Mouse (Mus musculus) heart, embryonic 16.5 days (tissue): ENCODE data around the gene Igf1r. TPM values are rescaled to one million over a fixed set of nuclear protein-coding genes. Genes with fewer than 3 reads are reported as not detected.

Experiments used
- ATAC-seq: fragments of 200-750 bp; cut with Nextera tagmentation; replicated peaks from 2 replicates; pipeline ENCODE4 v1.8.0; 2017; ENCODE audit warnings: moderate number of reproducible peaks; ENCODE audit not compliant: insufficient read depth, low FRiP score; ENCODE audit errors: extremely low read depth
- H3K27ac ChIP-seq: fragments of 300-500 bp; sonication (generic); 2 replicates; pipeline ENCODE4 v1.5.1; 2014; ENCODE audit warnings: mild to moderate bottlenecking, low read length, control low read depth, moderate library complexity
- H3K27me3 ChIP-seq: fragments of 300-500 bp; sonication (generic); 2 replicates; pipeline ENCODE4 v1.6.1; 2014; ENCODE audit warnings: low read length, mixed read lengths; ENCODE audit not compliant: control insufficient read depth, insufficient read depth
- H3K36me3 ChIP-seq: fragments of 300-500 bp; sonication (generic); 2 replicates; pipeline ENCODE4 v1.6.1; 2014; ENCODE audit not compliant: control insufficient read depth, insufficient read depth
- H3K4me1 ChIP-seq: fragments of 300-500 bp; sonication (generic); 2 replicates; pipeline ENCODE4 v1.6.1; 2014; ENCODE audit warnings: low read length, mixed read lengths; ENCODE audit not compliant: control insufficient read depth, insufficient read depth
- H3K4me2 ChIP-seq: fragments of 300-500 bp; sonication (generic); 2 replicates; pipeline ENCODE4 v1.6.1; 2014; ENCODE audit warnings: low read depth, mild to moderate bottlenecking, control low read depth, low read length
- H3K4me3 ChIP-seq: fragments of 300-500 bp; sonication (generic); 2 replicates; pipeline ENCODE4 v1.5.1; 2014; ENCODE audit warnings: mild to moderate bottlenecking, control low read depth, low read length
- H3K9ac ChIP-seq: fragments of 300-500 bp; sonication (generic); 2 replicates; pipeline ENCODE4 v1.6.1; 2014; ENCODE audit warnings: low read length, control low read depth
- H3K9me3 ChIP-seq: fragments of 300-500 bp; sonication (generic); replicated peaks from 2 replicates; pipeline ENCODE4 v1.6.1; 2016; ENCODE audit warnings: low read length; ENCODE audit not compliant: control insufficient read depth
- WGBS: fragments of 180-500 bp; shearing (Covaris S2); extraction: QIAGEN DNeasy Blood & Tissue Kit; methylation state at CpG from one replicate; pipeline ENCODE4 v1.1.7; 2014; 5-methylcytosine and 5-hydroxymethylcytosine counted together
- polyA plus RNA-seq: library from polyadenylated mRNA; unstranded; fragments of >200 nt; fragmentation: Nextera tagmentation; extraction: Ambion mirVana; gene quantifications from 2 replicates; pipeline ENCODE4 v1.2.1, GENCODE M21; 2015

The Igf1r gene
- polyA plus RNA-seq, 1 experiment from 2014 or later = 16.4 TPM

GRCm38 (mm10) chr7:68069324-68069723 is 116.7 kb downstream of the Igf1r start:
- ATAC-seq = no peak
- no peaks in the 10 kb centered on the region for H3K27me3 ChIP-seq
- no peaks in the 10 kb centered on the region for H3K36me3 ChIP-seq
- H3K4me3 ChIP-seq = no peak overlapping the region
- no peaks in the 10 kb centered on the region for H3K9me3 ChIP-seq
- peaks cover 74% of the 10 kb centered on the region for H3K4me1 ChIP-seq
- no peak overlapping the region for H3K9ac ChIP-seq
- peak overlapping the region; percentile 70 for H3K27ac ChIP-seq
- 44% methylated on average over 7 of the region's 7 CpGs for WGBS
- H3K4me2 ChIP-seq = no peak overlapping the region; the same call in 1 of the 2 replicates

GRCm38 (mm10) chr7:68070030-68070429 is 117.4 kb downstream of the Igf1r start:
- H3K4me3 ChIP-seq = no peak overlapping the region
- peaks cover 74% of the 10 kb centered on the region for H3K4me1 ChIP-seq
- no peak overlapping the region for H3K9ac ChIP-seq
- no peaks in the 10 kb centered on the region for H3K36me3 ChIP-seq
- no peaks in the 10 kb centered on the region for H3K9me3 ChIP-seq
- no peaks in the 10 kb centered on the region for H3K27me3 ChIP-seq
- WGBS = 21% methylated on average over 3 of the region's 3 CpGs
- no peak for ATAC-seq
- no peak overlapping the region; the same call in 1 of the 2 replicates for H3K4me2 ChIP-seq
- H3K27ac ChIP-seq = peak overlapping the region; percentile 70

GRCm38 (mm10) chr7:68070626-68071025 is 118.0 kb downstream of the Igf1r start:
- ATAC-seq = peak; percentile 76
- Histone ChIP-seq H3K9ac (no peak overlapping the region), H3K27me3 (no peaks in the 10 kb centered on the region), H3K36me3 (no peaks in the 10 kb centered on the region), H3K27ac (peak overlapping the region; percentile 65), H3K4me3 (no peak overlapping the region), H3K4me1 (peaks cover 77% of the 10 kb centered on the region), H3K4me2 (peak overlapping the region; percentile 38), H3K9me3 (no peaks in the 10 kb centered on the region)
- 2% methylated on average over 7 of the region's 7 CpGs for WGBS

DNA sequence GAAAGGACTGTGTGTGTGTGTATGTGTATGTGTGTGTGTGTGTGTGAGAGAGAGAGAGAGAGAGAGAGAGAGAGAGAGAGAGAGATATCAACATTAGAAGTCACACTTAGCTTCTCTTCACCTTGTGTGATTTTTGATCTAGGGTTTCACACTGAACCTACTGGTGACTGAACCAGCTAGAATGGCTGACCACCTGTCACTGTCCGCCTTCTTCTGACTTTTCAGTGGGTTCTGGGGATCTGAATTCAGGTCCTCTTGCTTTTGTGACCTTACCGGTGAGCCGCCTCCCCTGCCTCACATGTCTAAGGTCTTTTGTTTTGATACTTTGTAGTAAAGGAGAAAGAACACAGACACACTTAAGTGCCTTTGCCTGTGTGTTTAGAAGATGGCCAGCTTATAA is 118.4 kb downstream of the Igf1r start:
- H3K4me1 ChIP-seq = peaks cover 77% of the 10 kb centered on the region
- no peaks in the 10 kb centered on the region for H3K27me3 ChIP-seq
- 80% methylated on average over 3 of the region's 3 CpGs for WGBS
- peak overlapping the region; percentile 65 for H3K27ac ChIP-seq
- H3K4me2 ChIP-seq = peak overlapping the region; percentile 16; the same call in 1 of the 2 replicates
- no peak overlapping the region for H3K4me3 ChIP-seq
- no peak overlapping the region for H3K9ac ChIP-seq
- no peaks in the 10 kb centered on the region for H3K36me3 ChIP-seq
- H3K9me3 ChIP-seq = no peaks in the 10 kb centered on the region
- no peak for ATAC-seq

- Histone ChIP-seq H3K27me3 (no peaks in the 10 kb centered on the region), H3K4me3 (no peak overlapping the region), H3K4me2 (no peak overlapping the region), H3K9ac (no peak overlapping the region), H3K36me3 (no peaks in the 10 kb centered on the region), H3K9me3 (no peaks in the 10 kb centered on the region), H3K4me1 (peaks cover 74% of the 10 kb centered on the region), H3K27ac (no peak overlapping the region)
- 77% methylated on average over 11 of the region's 11 CpGs for WGBS
- ATAC-seq = no peak
Observed at GRCm38 (mm10) chr7:68071749-68072148, 119.1 kb downstream of the Igf1r start.

DNA sequence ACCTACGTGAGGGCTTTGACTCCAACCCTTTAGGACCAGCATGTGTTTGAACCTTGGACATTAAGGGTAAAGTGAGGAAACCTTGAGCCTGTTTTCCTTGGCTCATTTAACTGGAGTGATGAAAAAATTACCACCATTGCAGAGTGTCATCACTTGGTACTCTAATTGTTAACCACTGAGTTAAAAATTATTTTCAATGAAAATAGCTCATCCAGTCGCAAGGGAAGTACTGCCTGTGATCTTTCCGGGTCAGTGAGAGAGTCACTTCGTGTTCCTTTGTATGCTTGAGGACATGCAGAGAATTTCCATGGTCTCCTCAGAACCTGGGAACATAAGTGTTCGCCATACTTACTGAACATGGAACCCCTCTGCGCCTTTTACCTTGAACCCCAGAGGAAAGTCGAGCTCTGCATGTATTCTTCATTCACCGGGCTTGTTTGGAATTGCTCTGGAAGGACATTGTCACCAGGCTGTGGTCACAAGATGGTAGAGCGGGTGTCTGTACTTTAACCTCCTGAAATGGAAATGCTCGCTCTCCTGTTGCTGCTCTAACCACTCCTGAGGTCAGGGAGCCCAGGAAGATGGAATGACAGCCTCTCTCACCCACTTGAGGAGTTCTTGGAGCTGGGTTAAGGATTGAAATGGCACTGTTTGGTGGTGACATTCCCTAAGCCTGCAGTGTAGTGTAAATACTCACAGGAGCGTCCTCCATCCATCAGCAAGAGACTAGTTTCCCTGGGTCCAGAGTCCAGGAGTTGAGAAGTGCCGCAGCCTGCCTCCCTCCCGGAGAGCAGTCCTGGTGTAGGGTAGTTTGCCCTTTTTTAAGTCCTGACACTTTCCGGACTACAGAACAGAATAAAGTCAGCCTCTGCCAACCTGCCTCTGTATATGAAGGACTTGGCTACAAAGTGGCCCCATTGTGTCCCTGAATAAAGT is 120.2 kb downstream of the Igf1r start:
- H3K9ac ChIP-seq = peak overlapping the region; percentile 50
- peak overlapping the region; percentile 23 for H3K4me3 ChIP-seq

DNA sequence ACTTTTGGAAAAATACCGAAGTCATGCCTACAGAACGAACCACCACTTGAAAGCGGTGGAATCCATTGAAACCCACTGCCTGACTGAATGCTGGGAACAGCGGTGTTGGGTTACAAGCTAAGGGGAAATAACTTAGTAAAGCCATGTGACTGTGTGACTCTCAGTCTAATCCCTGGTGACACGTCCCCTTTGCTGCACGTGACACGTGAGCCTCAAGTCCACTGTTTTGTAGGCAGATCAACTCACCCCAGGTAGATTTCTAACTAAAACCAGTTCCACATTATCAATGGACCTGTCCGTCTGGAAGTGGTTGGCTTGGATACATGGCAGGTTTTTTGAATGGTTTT is 120.8 kb downstream of the Igf1r start:
- H3K4me3 ChIP-seq = peak overlapping the region; percentile 23
- 31% methylated on average over 8 of the region's 8 CpGs for WGBS
- H3K9ac ChIP-seq = peak overlapping the region; percentile 50; the same call in 1 of the 2 replicates

More for the DNA sequence above, 120.2 kb downstream of the Igf1r start:
- 66% methylated on average over 14 of the region's 14 CpGs for WGBS
- no peaks in the 10 kb centered on the region for H3K9me3 ChIP-seq
- peak overlapping the region; percentile 84 for H3K27ac ChIP-seq
- H3K27me3 ChIP-seq = no peaks in the 10 kb centered on the region
- peak overlapping the region; percentile 55 for H3K4me2 ChIP-seq
- no peak for ATAC-seq
- peaks cover 72% of the 10 kb centered on the region for H3K4me1 ChIP-seq
- H3K36me3 ChIP-seq = no peaks in the 10 kb centered on the region

DNA sequence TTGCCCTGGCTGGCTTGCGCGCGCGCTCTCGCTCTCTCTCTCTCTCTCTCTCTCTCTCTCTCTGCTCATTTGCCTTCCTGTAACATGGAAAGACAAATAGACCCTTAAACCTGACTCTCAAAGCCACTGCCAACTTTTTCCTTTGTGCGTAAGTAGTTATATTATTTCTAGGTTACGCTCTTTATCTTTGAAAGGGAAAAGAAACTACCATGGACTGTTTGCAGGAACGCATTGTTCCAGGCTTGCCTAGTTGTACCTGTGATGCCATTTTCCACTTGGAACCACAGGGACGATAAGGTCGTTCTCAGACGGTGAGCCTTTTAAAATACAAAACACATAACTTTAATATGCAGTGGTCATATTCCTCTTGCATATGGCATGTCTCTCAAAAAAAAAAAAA is 122.1 kb downstream of the Igf1r start:
- H3K4me2 ChIP-seq = no peak overlapping the region
- H3K4me1 ChIP-seq = peaks cover 76% of the 10 kb centered on the region
- H3K9me3 ChIP-seq = no peaks in the 10 kb centered on the region
- H3K4me3 ChIP-seq = no peak overlapping the region
- H3K9ac ChIP-seq = no peak overlapping the region
- ATAC-seq = no peak
- 71% methylated on average over 11 of the region's 11 CpGs for WGBS
- H3K36me3 ChIP-seq = no peaks in the 10 kb centered on the region
- no peaks in the 10 kb centered on the region for H3K27me3 ChIP-seq
- peak overlapping the region; percentile 42; the same call in 1 of the 2 replicates for H3K27ac ChIP-seq

More for the DNA sequence above, 120.8 kb downstream of the Igf1r start:
- peak overlapping the region; percentile 55 for H3K4me2 ChIP-seq
- H3K27ac ChIP-seq = peak overlapping the region; percentile 84
- H3K27me3 ChIP-seq = no peaks in the 10 kb centered on the region
- no peaks in the 10 kb centered on the region for H3K9me3 ChIP-seq
- ATAC-seq = 0 out of 2 replicates have a peak, but pooled peaks have one; percentile 13
- H3K36me3 ChIP-seq = no peaks in the 10 kb centered on the region
- H3K4me1 ChIP-seq = peaks cover 74% of the 10 kb centered on the region

GRCm38 (mm10) chr7:68075401-68075800 is 122.8 kb downstream of the Igf1r start:
- H3K27me3 ChIP-seq = no peaks in the 10 kb centered on the region
- no peak overlapping the region for H3K4me3 ChIP-seq
- H3K36me3 ChIP-seq = no peaks in the 10 kb centered on the region
- H3K9me3 ChIP-seq = no peaks in the 10 kb centered on the region
- H3K4me1 ChIP-seq = peaks cover 76% of the 10 kb centered on the region
- H3K27ac ChIP-seq = peak overlapping the region; percentile 35
- peak overlapping the region; percentile 36; the same call in 1 of the 2 replicates for H3K9ac ChIP-seq
- H3K4me2 ChIP-seq = no peak overlapping the region
- 66% methylated on average over 3 of the region's 3 CpGs for WGBS
- no peak for ATAC-seq
